Mouse (Mus musculus) E14TG2a.4 (cell line): ENCODE measurements around the gene Tas1r2.

ENCODE experiments used
- H3K27me3 ChIP-seq: 2 replicates; pipeline ENCODE4 v1.6.1; 2014; ENCODE audit warnings: low read length, control low read depth; ENCODE audit not compliant: insufficient read depth
- H3K36me3 ChIP-seq: 2 replicates; pipeline ENCODE4 v1.6.1; 2014; ENCODE audit warnings: low read length, control low read depth; ENCODE audit not compliant: insufficient read depth
- H3K4me1 ChIP-seq: replicated peaks from 2 replicates; pipeline ENCODE4 v1.6.1; 2014; ENCODE audit warnings: low read depth, low read length, control low read depth
- H3K4me3 ChIP-seq: replicated peaks from 2 replicates; pipeline ENCODE4 v1.5.1; 2014; ENCODE audit warnings: mild to moderate bottlenecking, low read length
- H3K9me3 ChIP-seq: 2 replicates; pipeline ENCODE4 v1.6.1; 2014; ENCODE audit warnings: low read length, control low read depth
- CTCF ChIP-seq: conservative IDR thresholded peaks from 2 replicates; pipeline ENCODE4 v1.5.1; 2014; ENCODE audit warnings: low read length
- NANOG ChIP-seq: IDR thresholded peaks from 2 replicates; pipeline ENCODE4 v1.6.1; 2014; ENCODE audit warnings: borderline replicate concordance, low read length, mixed read lengths
- POU5F1 ChIP-seq: IDR thresholded peaks from 2 replicates; pipeline ENCODE4 v1.6.1; 2014; ENCODE audit warnings: low read length, borderline replicate concordance

The Tas1r2 gene

GRCm38 (mm10) chr4:139641829-139642425 is 11.4 kb upstream of the Tas1r2 start:
- TF ChIP-seq POU5F1 (no peak), NANOG (peak; percentile 92)
- Histone ChIP-seq H3K36me3 (peaks cover 64% of the 10 kb centered on the region), H3K4me1 (peaks cover 65% of the 10 kb centered on the region), H3K27me3 (peaks cover 22% of the 10 kb centered on the region), H3K4me3 (peak overlapping the region; percentile 73), H3K9me3 (no peaks in the 10 kb centered on the region)

- Histone ChIP-seq H3K4me3 (no peak overlapping the region), H3K4me1 (peaks cover 53% of the 10 kb centered on the region), H3K9me3 (no peaks in the 10 kb centered on the region), H3K27me3 (peaks cover 22% of the 10 kb centered on the region), H3K36me3 (peaks cover 63% of the 10 kb centered on the region)
- TF ChIP-seq NANOG (no peak), POU5F1 (no peak), CTCF (peak; percentile 93)
Measured at GRCm38 (mm10) chr4:139643972-139644371, 9.4 kb upstream of the Tas1r2 start.

- peaks cover 31% of the 10 kb centered on the region for H3K4me1 ChIP-seq
- no peaks in the 10 kb centered on the region for H3K9me3 ChIP-seq
- peaks cover 75% of the 10 kb centered on the region for H3K36me3 ChIP-seq
- no peak overlapping the region for H3K4me3 ChIP-seq
- peaks cover 14% of the 10 kb centered on the region for H3K27me3 ChIP-seq
- TF ChIP-seq NANOG (no peak), POU5F1 (no peak), CTCF (peak; percentile 80)
Measured at GRCm38 (mm10) chr4:139646916-139647315, 6.4 kb upstream of the Tas1r2 start.

GRCm38 (mm10) chr4:139650086-139650743 is 3.1 kb upstream of the Tas1r2 start:
- H3K36me3 ChIP-seq: peaks cover 47% of the 10 kb centered on the region

GRCm38 (mm10) chr4:139650907-139651306 is 2.4 kb upstream of the Tas1r2 start:
- Histone ChIP-seq H3K9me3 (no peaks in the 10 kb centered on the region), H3K4me1 (0 out of 2 replicates have a peak, but pooled peaks cover 8% of the 10 kb centered on the region), H3K27me3 (no peaks in the 10 kb centered on the region; the same call in 1 of the 2 replicates), H3K4me3 (no peak overlapping the region), H3K36me3 (peaks cover 40% of the 10 kb centered on the region)
- TF ChIP-seq POU5F1 (no peak), CTCF (no peak), NANOG (no peak)

More at GRCm38 (mm10) chr4:139650086-139650743, 3.1 kb upstream of the Tas1r2 start:
- 0 out of 2 replicates have a peak, but pooled peaks cover 8% of the 10 kb centered on the region for H3K4me1 ChIP-seq
- no peak for TF ChIP-seq NANOG
- no peak for TF ChIP-seq POU5F1
- no peak for TF ChIP-seq CTCF
- H3K4me3 ChIP-seq: no peak overlapping the region
- H3K27me3 ChIP-seq: no peaks in the 10 kb centered on the region; the same call in 1 of the 2 replicates
- no peaks in the 10 kb centered on the region for H3K9me3 ChIP-seq

GRCm38 (mm10) chr4:139661897-139662296 is 8.6 kb downstream of the Tas1r2 start:
- no peak overlapping the region for H3K4me3 ChIP-seq
- no peaks in the 10 kb centered on the region for H3K36me3 ChIP-seq
- TF ChIP-seq NANOG (no peak), CTCF (no peak)
- peaks cover 7% of the 10 kb centered on the region; the same call in 1 of the 2 replicates for H3K4me1 ChIP-seq
- H3K27me3 ChIP-seq: peaks cover 16% of the 10 kb centered on the region
- H3K9me3 ChIP-seq: peaks cover 9% of the 10 kb centered on the region

- TF ChIP-seq POU5F1: no peak
- TF ChIP-seq CTCF: no peak
- no peak for TF ChIP-seq NANOG
- H3K36me3 ChIP-seq: no peaks in the 10 kb centered on the region
- 0 out of 2 replicates have a peak, but pooled peaks cover 3% of the 10 kb centered on the region for H3K9me3 ChIP-seq
- no peak overlapping the region for H3K4me3 ChIP-seq
- H3K4me1 ChIP-seq: peaks cover 16% of the 10 kb centered on the region
- peaks cover 11% of the 10 kb centered on the region; the same call in 1 of the 2 replicates for H3K27me3 ChIP-seq
Measured at GRCm38 (mm10) chr4:139667632-139668031, 14.3 kb downstream of the Tas1r2 start.

GRCm38 (mm10) chr4:139669847-139670246 is 16.5 kb downstream of the Tas1r2 start:
- peak; percentile 98 for TF ChIP-seq CTCF
- TF ChIP-seq POU5F1: no peak

GRCm38 (mm10) chr4:139675696-139676095 is 22.4 kb downstream of the Tas1r2 start:
- TF ChIP-seq CTCF: no peak

More at GRCm38 (mm10) chr4:139669847-139670246, 16.5 kb downstream of the Tas1r2 start:
- no peaks in the 10 kb centered on the region for H3K36me3 ChIP-seq
- no peak overlapping the region for H3K4me3 ChIP-seq
- peaks cover 26% of the 10 kb centered on the region for H3K27me3 ChIP-seq
- H3K9me3 ChIP-seq: 0 out of 2 replicates have a peak, but pooled peaks cover 3% of the 10 kb centered on the region
- peaks cover 16% of the 10 kb centered on the region for H3K4me1 ChIP-seq

More at GRCm38 (mm10) chr4:139675696-139676095, 22.4 kb downstream of the Tas1r2 start:
- no peak overlapping the region for H3K4me3 ChIP-seq
- no peaks in the 10 kb centered on the region for H3K4me1 ChIP-seq
- H3K27me3 ChIP-seq: peaks cover 22% of the 10 kb centered on the region
- no peaks in the 10 kb centered on the region for H3K36me3 ChIP-seq
- peaks cover 24% of the 10 kb centered on the region for H3K9me3 ChIP-seq
